Mouse (Mus musculus): ENCODE results near the gene Gm960.

DNA sequence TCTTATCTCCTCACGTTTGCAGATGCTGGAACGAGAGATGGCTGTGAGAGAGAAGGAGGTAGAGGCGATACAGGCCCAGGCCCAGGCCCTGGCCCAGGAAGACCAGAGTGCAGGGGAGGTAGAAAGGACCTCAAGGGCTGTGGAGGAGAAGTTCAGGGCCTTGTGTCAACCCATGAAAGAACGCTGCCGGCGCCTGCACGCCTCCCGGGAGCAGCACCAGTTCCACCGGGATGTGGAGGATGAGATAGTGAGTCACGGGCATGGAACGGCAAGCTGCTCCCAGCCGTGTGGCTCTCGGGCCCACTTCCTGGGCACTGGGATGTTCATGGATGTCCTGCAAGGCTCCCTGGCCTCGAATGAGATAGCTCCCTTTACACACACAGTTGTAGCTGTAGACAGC is 45.6 kb upstream of the Gm960 start:
- TF ChIP-seq CTCF (IDR thresholded peaks at IDR 0.05; ENCODE audit: low read depth, low read length): no peak
- TF ChIP-seq TAL1 (conservative IDR thresholded peaks at IDR 0.05; ENCODE audit: low read depth, low read length): no peak
